Mouse (Mus musculus) megakaryocyte progenitor cell, adult 5-6 weeks (primary cell): ENCODE results near the gene Gm21865. TPM values are rescaled to one million over a fixed set of nuclear protein-coding genes. Genes with fewer than 3 reads are reported as not detected.
"Not testable (repeated sequence)": the region's sequence is repeated elsewhere in the genome, so short reads cannot be mapped to it uniquely, and the experiment has no call there.

Experiments used
- ATAC-seq: replicated peaks from 2 replicates; pipeline ENCODE4 v1.8.0; 2016; ENCODE audit warnings: mild to moderate bottlenecking, moderate TSS enrichment, inconsistent platforms; ENCODE audit not compliant: poor library complexity
- total RNA-seq, 2 experiments: library from RNA; stranded (forward) in 1 of 2; stranded (reverse) in 1 of 2; fragments of 157-497, 149-512 nt in 1 of 2; fragments of 200-1000 nt in 1 of 2; gene quantifications; 2 replicates each; pipeline versions ENCODE4 v1.2.3 to v1.2.4; 2015 to 2017

Gm21865 gene
- total RNA-seq (2015) (not detected in 2 replicates), total RNA-seq (2017) (not detected in 2 replicates)

- ATAC-seq = not testable (repeated sequence)
Observed at GRCm38 (mm10) chrY:40316803-40317202, at the start of gene Gm21865. Gene Gm21865, minus strand, starts transcription at chrY:40316903.

Other genes starting within 250 kb of the Gm21865 start
- gene Gm21882, start 64.6 kb upstream of the Gm21865 start, total RNA-seq (2015) = not detected in 2 replicates
- not detected in 2 replicates for gene Gm21882, start 64.6 kb upstream of the Gm21865 start, total RNA-seq (2017)